Mouse (Mus musculus) lung, postnatal 0 days (tissue): ENCODE results near the gene Akt1. TPM values are rescaled to one million over a fixed set of nuclear protein-coding genes. Genes with fewer than 3 reads are reported as not detected.
A peak's percentile ranks its signal among the peaks of the same experiment; 100 is the strongest.

Source experiments
- ATAC-seq: fragments of 200-750 bp; cut with Nextera tagmentation; 2 replicates; pipeline ENCODE4 v1.8.0; 2017; ENCODE audit warnings: moderate library complexity
- DNase-seq: peaks from one replicate; pipeline ENCODE4 v3.0.0-alpha.2; 2016; ENCODE audit warnings: low spot score
- H3K27ac ChIP-seq: fragments of 300-500 bp; sonication (generic); 2 replicates; pipeline ENCODE4 v1.5.1; 2014; ENCODE audit warnings: antibody characterized with exemption, mild to moderate bottlenecking, low read length, mixed read lengths
- H3K27me3 ChIP-seq: fragments of 300-500 bp; sonication (generic); replicated peaks from 2 replicates; pipeline ENCODE4 v1.6.1; 2014; ENCODE audit warnings: low read length, mixed read lengths; ENCODE audit not compliant: insufficient read depth
- H3K36me3 ChIP-seq: fragments of 300-500 bp; sonication (generic); 2 replicates; pipeline ENCODE4 v1.6.1; 2014; ENCODE audit warnings: low read length, mixed read lengths; ENCODE audit not compliant: insufficient read depth
- H3K4me1 ChIP-seq: fragments of 300-500 bp; sonication (generic); 2 replicates; pipeline ENCODE4 v1.6.1; 2014; ENCODE audit warnings: antibody characterized with exemption, low read depth, low read length, mixed read lengths; ENCODE audit not compliant: insufficient read depth
- H3K4me2 ChIP-seq: fragments of 300-500 bp; sonication (generic); replicated peaks from 2 replicates; pipeline ENCODE4 v1.6.1; 2014; ENCODE audit warnings: low read depth, mild to moderate bottlenecking, low read length, moderate library complexity, mixed read lengths
- H3K4me3 ChIP-seq: fragments of 300-500 bp; sonication (generic); 2 replicates; pipeline ENCODE4 v1.5.1; 2014; ENCODE audit warnings: low read depth, low read length
- H3K9ac ChIP-seq: fragments of 300-500 bp; sonication (generic); replicated peaks from 2 replicates; pipeline ENCODE4 v1.6.1; 2014; ENCODE audit warnings: low read depth, mild to moderate bottlenecking
- H3K9me3 ChIP-seq: fragments of 300-500 bp; sonication (generic); 2 replicates; pipeline ENCODE4 v1.6.1; 2016; ENCODE audit warnings: low read length, mixed read lengths
- CTCF ChIP-seq: IDR thresholded peaks from 2 replicates; pipeline ENCODE4 v1.5.1; 2016; ENCODE audit warnings: antibody characterized with exemption, mild to moderate bottlenecking
- EP300 ChIP-seq: IDR thresholded peaks from 2 replicates; pipeline ENCODE4 v1.6.1; 2016; ENCODE audit warnings: antibody characterized with exemption, mild to moderate bottlenecking, control low read depth
- WGBS: fragments of 180-500 bp; shearing (Covaris S2); extraction: QIAGEN DNeasy Blood & Tissue Kit; methylation state at CpG from one replicate; pipeline ENCODE4 v1.1.7; 2014; 5-methylcytosine and 5-hydroxymethylcytosine counted together
- polyA plus RNA-seq: library from polyadenylated mRNA; unstranded; fragments of >200 nt; fragmentation: Nextera tagmentation; extraction: Ambion mirVana; gene quantifications from 2 replicates; pipeline ENCODE4 v1.2.1, GENCODE M21; 2015

The Akt1 gene
- polyA plus RNA-seq, result 78.8 and 91.3 TPM in 2 replicates

DNA sequence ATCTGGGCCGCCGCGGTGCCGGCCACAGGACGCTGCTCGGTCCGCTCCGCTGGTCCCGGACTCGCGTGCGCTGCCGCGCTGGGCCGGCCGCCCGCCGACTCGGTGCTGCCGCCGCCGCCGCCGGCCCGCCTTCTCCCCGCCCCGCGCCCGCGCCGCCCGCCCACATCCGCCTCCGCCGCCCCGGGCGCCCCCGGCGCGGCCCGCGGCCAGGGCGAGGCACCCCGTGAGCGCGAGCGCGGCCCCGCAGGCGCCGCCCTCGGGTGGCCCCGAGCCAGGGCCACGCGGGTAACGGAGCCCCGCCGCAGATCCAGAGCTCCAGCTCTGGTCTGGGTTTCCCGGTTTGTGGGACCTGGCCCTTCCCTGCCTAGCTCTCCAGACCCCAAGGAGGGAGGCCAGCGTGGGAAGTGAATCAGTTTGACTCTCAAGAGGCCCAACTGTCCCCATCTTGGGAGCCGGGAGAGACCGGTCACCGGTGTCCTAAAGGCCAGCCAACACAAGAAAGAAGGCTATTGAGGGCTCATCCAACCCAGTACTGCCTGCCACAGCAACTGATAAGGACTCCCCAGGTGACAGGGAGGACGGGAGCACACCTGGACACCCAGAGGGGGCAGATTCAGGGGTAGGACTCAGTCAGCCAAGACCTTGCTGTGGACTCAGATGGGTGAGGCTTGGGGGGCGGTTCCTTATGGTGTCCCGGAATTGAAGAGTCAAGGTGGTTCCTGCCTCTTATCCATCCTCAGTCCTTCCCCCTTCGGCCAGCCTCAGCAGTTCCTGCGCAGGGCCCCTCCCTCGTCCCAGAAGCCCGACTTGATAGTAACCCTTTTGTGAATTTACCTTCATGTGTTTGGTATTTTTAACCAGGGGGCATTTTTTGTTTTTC is at the start of gene Akt1:
Gene Akt1, minus strand, starts transcription at position 753 of the 880 bp plus-strand sequence.
- H3K4me1 ChIP-seq, result peaks cover 32% of the 10 kb centered on the region
- peak within 1 kb of the TSS; percentile 90 for H3K4me2 ChIP-seq
- H3K9ac ChIP-seq, result peak within 1 kb of the TSS; percentile 98
- H3K9me3 ChIP-seq, result no peaks in the 10 kb centered on the region
- no peaks in the 10 kb centered on the region for H3K27me3 ChIP-seq
- ATAC-seq, result peak; percentile 25
- under 1% methylated on average over 30 of the region's 70 CpGs for WGBS
- peaks cover 7% of the 10 kb centered on the region for H3K36me3 ChIP-seq
- DNase-seq, result peak; percentile 77
- peak within 1 kb of the TSS; percentile 97 for H3K27ac ChIP-seq
- peak within 1 kb of the TSS; percentile 93 for H3K4me3 ChIP-seq
- TF ChIP-seq CTCF (no peak), EP300 (no peak)

GRCm38 (mm10) chr12:112724077-112724805 is 49.6 kb upstream of the Akt1 start:
- no peak for ATAC-seq
- 65% methylated on average over 11 of the region's 11 CpGs for WGBS
- H3K4me3 ChIP-seq, result no peak overlapping the region

GRCm38 (mm10) chr12:112723445-112723844 is 48.8 kb upstream of the Akt1 start:
- no peaks in the 10 kb centered on the region for H3K36me3 ChIP-seq
- ATAC-seq (no peak), DNase-seq (no peak)
- 73% methylated on average over 6 of the region's 6 CpGs for WGBS
- no peak overlapping the region for H3K9ac ChIP-seq
- H3K27ac ChIP-seq, result peak overlapping the region; percentile 35; the same call in 1 of the 2 replicates
- TF ChIP-seq EP300 (no peak), CTCF (no peak)
- peak overlapping the region; percentile 77; the same call in 1 of the 2 replicates for H3K4me3 ChIP-seq
- H3K4me1 ChIP-seq, result no peaks in the 10 kb centered on the region
- H3K27me3 ChIP-seq, result no peaks in the 10 kb centered on the region
- H3K9me3 ChIP-seq, result no peaks in the 10 kb centered on the region
- peak overlapping the region; percentile 97; the same call in 1 of the 2 replicates for H3K4me2 ChIP-seq

More at GRCm38 (mm10) chr12:112724077-112724805, 49.6 kb upstream of the Akt1 start:
- Histone ChIP-seq H3K27me3 (no peaks in the 10 kb centered on the region), H3K4me1 (peaks cover 4% of the 10 kb centered on the region; the same call in 1 of the 2 replicates), H3K4me2 (no peak overlapping the region), H3K27ac (0 out of 2 replicates have a peak overlapping the region, but pooled peaks have one; percentile 35), H3K36me3 (no peaks in the 10 kb centered on the region), H3K9ac (no peak overlapping the region), H3K9me3 (no peaks in the 10 kb centered on the region)
- peak; percentile 80 for DNase-seq
- TF ChIP-seq EP300 (no peak), CTCF (peak; percentile 72)

DNA sequence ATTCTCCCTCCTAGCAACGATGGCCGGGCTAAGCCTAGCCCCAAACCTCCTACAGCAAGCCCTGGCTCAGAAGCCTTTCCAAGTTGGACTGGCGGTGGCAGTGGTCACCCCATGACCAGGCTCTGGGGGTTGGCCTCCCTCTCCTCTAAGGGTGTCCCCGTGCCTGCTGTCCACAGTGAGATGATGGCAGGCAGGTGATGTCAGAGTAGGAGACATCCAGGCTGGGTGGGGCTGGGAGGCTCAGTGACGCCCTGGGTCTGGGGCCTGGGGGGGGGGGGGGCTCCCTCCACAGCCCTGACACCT is 48.3 kb upstream of the Akt1 start:
- Histone ChIP-seq H3K4me3 (peak overlapping the region; percentile 77), H3K9me3 (no peaks in the 10 kb centered on the region), H3K4me1 (no peaks in the 10 kb centered on the region), H3K27me3 (no peaks in the 10 kb centered on the region), H3K9ac (peak overlapping the region; percentile 75), H3K4me2 (peak overlapping the region; percentile 97), H3K36me3 (no peaks in the 10 kb centered on the region), H3K27ac (peak overlapping the region; percentile 97)
- ATAC-seq (no peak), DNase-seq (no peak)
- TF ChIP-seq CTCF, result no peak
- TF ChIP-seq EP300, result no peak
- WGBS, result 5% methylated on average over 4 of the region's 5 CpGs

- Histone ChIP-seq H3K4me1 (no peaks in the 10 kb centered on the region), H3K9ac (peak overlapping the region; percentile 75), H3K9me3 (no peaks in the 10 kb centered on the region), H3K27me3 (no peaks in the 10 kb centered on the region), H3K27ac (peak overlapping the region; percentile 97), H3K36me3 (no peaks in the 10 kb centered on the region), H3K4me3 (peak overlapping the region; percentile 77), H3K4me2 (peak overlapping the region; percentile 97)
- TF ChIP-seq CTCF, result no peak
- TF ChIP-seq EP300, result no peak
- DNase-seq, result peak; percentile 80
- 2% methylated on average over 37 of the region's 75 CpGs for WGBS
- peak; percentile 54 for ATAC-seq
Observed at GRCm38 (mm10) chr12:112722240-112723027, 47.8 kb upstream of the Akt1 start.
